Mouse (Mus musculus): ENCODE data around the gene Rhobtb3.

DNA sequence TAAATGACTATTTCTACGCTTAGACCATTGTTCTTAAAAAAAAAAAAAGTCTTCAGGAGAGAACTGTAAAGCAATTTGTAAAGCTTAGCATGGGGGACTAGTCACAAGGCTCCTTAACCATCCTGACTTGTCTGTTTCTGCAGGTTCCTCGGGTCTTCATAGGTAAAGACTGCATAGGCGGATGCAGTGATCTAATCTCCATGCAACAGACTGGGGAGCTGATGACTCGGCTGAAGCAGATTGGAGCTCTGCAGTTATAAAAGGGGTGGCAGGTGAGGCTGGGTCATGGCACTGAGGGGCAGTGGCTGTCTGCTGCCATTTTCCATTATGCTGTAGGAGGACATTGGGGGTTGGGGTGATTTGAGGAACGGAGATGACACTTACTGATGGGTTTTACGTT is 96.7 kb downstream of the Rhobtb3 start:
- TF ChIP-seq MAFK (IDR thresholded peaks at IDR 0.05; ENCODE audit: insufficient read depth, low read depth, low read length) = no peak
- no peak for TF ChIP-seq ZNF384 (IDR thresholded peaks at IDR 0.05; ENCODE audit: low read depth, low read length)

All from ES-E14 (cell line).